ENCODE assay signal across 9 mouse cellular contexts in the genomic region with DNA sequence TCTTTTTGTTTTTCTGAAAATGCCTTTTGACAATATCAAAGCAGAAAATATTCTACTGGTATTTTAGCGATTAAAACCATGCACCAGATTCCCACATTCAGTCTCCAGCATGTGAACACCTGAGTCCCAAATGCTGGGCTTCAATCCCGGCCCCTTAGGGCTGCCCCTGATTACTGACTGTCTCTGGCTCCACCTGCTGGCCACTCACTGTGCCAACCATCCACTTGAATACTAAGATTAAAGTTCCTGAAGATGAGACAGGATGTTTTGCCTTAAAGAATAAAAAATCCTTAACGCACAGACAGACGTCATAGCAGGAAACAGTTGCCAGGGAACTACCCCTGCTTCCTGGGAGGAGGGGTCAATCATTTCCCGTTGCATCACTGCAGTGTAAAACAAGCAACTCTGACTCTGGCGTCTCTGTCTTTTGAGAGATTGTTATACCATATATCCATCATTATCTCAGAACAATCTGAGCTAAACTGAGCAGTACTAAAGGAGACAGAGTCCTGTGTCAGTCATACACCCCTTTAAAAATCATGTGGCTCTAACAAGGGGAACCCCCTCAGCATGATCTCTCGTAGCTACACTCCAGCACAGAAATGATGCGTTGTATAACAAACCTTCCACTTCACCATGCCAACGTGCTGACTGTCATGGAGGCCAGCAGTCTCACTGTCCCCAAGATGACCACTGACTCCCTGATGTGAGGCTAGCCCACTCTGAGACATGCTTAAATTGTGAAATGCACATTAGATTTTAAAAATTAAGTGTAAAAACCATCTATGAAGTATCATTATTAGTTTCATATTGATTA.
A peak's percentile ranks its signal among the peaks of the same experiment; 100 is the strongest.
DNase-seq lines count a peak whose midpoint lies in the region; ATAC-seq and TF ChIP-seq lines count a peak whose summit lies in the region.
"Had no signal": no experiment of that assay in that cellular context is flagged by ENCODE, and none has a peak within 500 bp of the region (broad histone marks: within the 10 kb centered on the region; RNA-seq: fewer than 3 reads in every experiment).

No protein-coding gene starts in this region.

- intact Hi-C loops in left cerebral cortex, postnatal 14 days (cut with DNase I) = loop anchor here (5.0 kb wide), 1 partner anchor 1672 kb away; no protein-coding TSS in a partner anchor

- DNase-seq in heart, adult 11 months = peak; percentile 89
- no peak for DNase-seq in heart, embryonic 10.5 days (ENCODE audit: low spot score)
- peak; percentile 84 for DNase-seq in brain, embryonic 14.5 days (ENCODE audit: low read depth)
- peak; percentile 38 for DNase-seq in forelimb bud, embryonic 11.5 days (ENCODE audit: low read depth, low spot score)
- peak; percentile 49 to 78 for DNase-seq in left cerebral cortex, postnatal 14 days (ENCODE audit: low spot score in 2 of 2)
- peak; percentile 60 for DNase-seq in stomach, postnatal 0 days (ENCODE audit: low spot score)

- H3K27ac ChIP-seq in heart, embryonic 10.5 days = no peak overlapping the region
- no peak overlapping the region for H3K27ac ChIP-seq in intestine, embryonic 15.5 days
- no peak overlapping the region for H3K27ac ChIP-seq in midbrain, embryonic 13.5 days
- no peak overlapping the region for H3K27ac ChIP-seq in stomach, postnatal 0 days (replicated peaks)
- H3K27ac ChIP-seq: limb, embryonic 15.5 days had no signal

- H3K9me3 ChIP-seq in heart, embryonic 10.5 days = no peaks in the 10 kb centered on the region
- no peaks in the 10 kb centered on the region for H3K9me3 ChIP-seq in intestine, embryonic 15.5 days
- no peaks in the 10 kb centered on the region for H3K9me3 ChIP-seq in midbrain, embryonic 13.5 days
- no peaks in the 10 kb centered on the region for H3K9me3 ChIP-seq in stomach, postnatal 0 days (ENCODE audit: control insufficient read depth, low read length)
- H3K9me3 ChIP-seq: limb, embryonic 15.5 days had no signal

- H3K36me3 ChIP-seq in heart, embryonic 10.5 days = no peaks in the 10 kb centered on the region
- no peaks in the 10 kb centered on the region for H3K36me3 ChIP-seq in intestine, embryonic 15.5 days
- H3K36me3 ChIP-seq in midbrain, embryonic 13.5 days = no peaks in the 10 kb centered on the region
- H3K36me3 ChIP-seq in stomach, postnatal 0 days (ENCODE audit: control insufficient read depth, insufficient read depth, low read length) = no peaks in the 10 kb centered on the region
- H3K36me3 ChIP-seq: limb, embryonic 15.5 days had no signal

- H3K27me3 ChIP-seq in heart, embryonic 10.5 days (ENCODE audit: insufficient read depth, poor library complexity, severe bottlenecking) = no peaks in the 10 kb centered on the region
- no peaks in the 10 kb centered on the region for H3K27me3 ChIP-seq in intestine, embryonic 15.5 days (replicated peaks)
- no peaks in the 10 kb centered on the region for H3K27me3 ChIP-seq in midbrain, embryonic 13.5 days
- H3K27me3 ChIP-seq in stomach, postnatal 0 days (ENCODE audit: control insufficient read depth, insufficient read depth, low read length) = no peaks in the 10 kb centered on the region

- TF ChIP-seq POLR2A in brain, embryonic 14.5 days (IDR thresholded peaks at IDR 0.05; ENCODE audit: borderline replicate concordance, extremely low read depth, insufficient read depth, insufficient read length, poor library complexity, severe bottlenecking) = no peak

- H3K9ac ChIP-seq in intestine, embryonic 15.5 days = no peak overlapping the region
- no peak overlapping the region for H3K9ac ChIP-seq in midbrain, embryonic 13.5 days (replicated peaks)
- no peak overlapping the region for H3K9ac ChIP-seq in stomach, postnatal 0 days (ENCODE audit: low read length)
- H3K9ac ChIP-seq: limb, embryonic 15.5 days had no signal

- H3K4me2 ChIP-seq in intestine, embryonic 15.5 days (replicated peaks) = no peak overlapping the region
- H3K4me2 ChIP-seq in midbrain, embryonic 13.5 days (replicated peaks) = no peak overlapping the region
- H3K4me2 ChIP-seq in stomach, postnatal 0 days (replicated peaks; ENCODE audit: low read depth) = no peak overlapping the region
- H3K4me2 ChIP-seq: limb, embryonic 15.5 days had no signal

- ATAC-seq in intestine, embryonic 15.5 days = peak; percentile 70; the same call in 1 of the 2 replicates
- peak; percentile 90 for ATAC-seq in midbrain, embryonic 13.5 days
- ATAC-seq in stomach, postnatal 0 days (ENCODE audit: low FRiP score, low TSS enrichment) = no peak

- WGBS in heart, embryonic 10.5 days = 29% methylated on average over 9 of the region's 9 CpGs
- whole genome bisulfite sequencing in intestine, embryonic 15.5 days = 31% methylated on average over 9 of the region's 9 CpGs
- WGBS in midbrain, embryonic 13.5 days = 35% methylated on average over 9 of the region's 9 CpGs
- 29% methylated on average over 9 of the region's 9 CpGs for WGBS in stomach, postnatal 0 days

- TF ChIP-seq EP300 in stomach, postnatal 0 days (optimal IDR thresholded peaks at IDR 0.05) = no peak

- peak; percentile 92 for TF ChIP-seq CTCF in brain, embryonic 14.5 days (IDR thresholded peaks at IDR 0.05; ENCODE audit: borderline replicate concordance, extremely low read depth, insufficient read depth, insufficient read length)
- peak; percentile 91 for TF ChIP-seq CTCF in stomach, postnatal 0 days (IDR thresholded peaks at IDR 0.05; ENCODE audit: low read depth)

- no peaks in the 10 kb centered on the region for H3K4me1 ChIP-seq in heart, embryonic 10.5 days
- H3K4me1 ChIP-seq in intestine, embryonic 15.5 days (replicated peaks) = no peaks in the 10 kb centered on the region
- H3K4me1 ChIP-seq in midbrain, embryonic 13.5 days (replicated peaks) = no peaks in the 10 kb centered on the region
- H3K4me1 ChIP-seq in stomach, postnatal 0 days (replicated peaks; ENCODE audit: control insufficient read depth, insufficient read depth) = no peaks in the 10 kb centered on the region
- H3K4me1 ChIP-seq: limb, embryonic 15.5 days had no signal

- H3K4me3 ChIP-seq in heart, embryonic 10.5 days = no peak overlapping the region
- no peak overlapping the region for H3K4me3 ChIP-seq in intestine, embryonic 15.5 days (replicated peaks)
- H3K4me3 ChIP-seq in midbrain, embryonic 13.5 days (replicated peaks) = no peak overlapping the region
- H3K4me3 ChIP-seq in stomach, postnatal 0 days (ENCODE audit: low read depth, low read length) = no peak overlapping the region
- H3K4me3 ChIP-seq: limb, embryonic 15.5 days had no signal
